In the genomic region with DNA sequence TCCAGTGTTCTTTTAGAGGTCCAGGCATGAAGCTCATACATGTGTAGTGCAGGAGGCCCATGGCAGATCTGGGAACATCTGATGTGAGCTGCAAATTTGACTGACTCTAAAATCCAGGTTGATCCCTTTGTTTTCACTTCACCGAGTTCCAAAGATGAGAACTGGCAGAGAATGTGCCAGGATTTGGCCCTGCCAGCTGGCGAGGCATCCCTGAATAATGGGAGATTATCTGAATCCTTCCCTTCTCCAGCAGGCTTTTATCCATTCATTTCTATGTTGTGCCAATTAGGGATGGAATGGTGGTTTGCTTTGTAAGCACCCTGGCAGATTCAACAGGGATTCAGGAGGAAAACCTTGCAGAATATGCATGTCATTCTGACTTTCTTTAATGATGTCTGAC, we compare ENCODE assay signal across 16 mouse cellular contexts.
DNase-seq lines count a peak whose midpoint lies in the region; ATAC-seq and TF ChIP-seq lines count a peak whose summit lies in the region.
"Had no signal": no experiment of that assay in that cellular context is flagged by ENCODE, and none has a peak within 500 bp of the region (broad histone marks: within the 10 kb centered on the region; RNA-seq: fewer than 3 reads in every experiment).

No protein-coding gene starts in this region.

- no peak overlapping the region for H3K27ac ChIP-seq in cerebellum, adult 2 months (ENCODE audit: insufficient read depth, low read length)
- no peak overlapping the region for H3K27ac ChIP-seq in kidney, embryonic 15.5 days
- H3K27ac ChIP-seq: heart, embryonic 15.5 days; intestine, embryonic 15.5 days; left cerebral cortex, adult 2 months; liver, embryonic 12.5 days had no signal

- no peaks in the 10 kb centered on the region; the same call in 1 of the 2 replicates for H3K27me3 ChIP-seq in cerebellum, adult 2 months (ENCODE audit: control insufficient read depth, insufficient read depth, low read length)
- no peaks in the 10 kb centered on the region for H3K27me3 ChIP-seq in kidney, embryonic 15.5 days
- H3K27me3 ChIP-seq: heart, embryonic 15.5 days; intestine, embryonic 15.5 days; liver, embryonic 12.5 days had no signal

- H3K4me3 ChIP-seq in cerebellum, adult 2 months (replicated peaks; ENCODE audit: insufficient read depth, low read depth, low read length) = no peak overlapping the region
- no peak overlapping the region for H3K4me3 ChIP-seq in kidney, embryonic 15.5 days (replicated peaks)
- H3K4me3 ChIP-seq: heart, embryonic 15.5 days; intestine, embryonic 15.5 days; left cerebral cortex, adult 2 months; liver, embryonic 12.5 days had no signal

- TF ChIP-seq POLR2A in cerebellum, adult 2 months (IDR thresholded peaks at IDR 0.05; ENCODE audit: borderline replicate concordance, insufficient read depth, low read length) = no peak

- no peak overlapping the region for H3K4me2 ChIP-seq in kidney, embryonic 15.5 days
- H3K4me2 ChIP-seq: heart, embryonic 15.5 days; intestine, embryonic 15.5 days; liver, embryonic 12.5 days had no signal

- ATAC-seq in kidney, embryonic 15.5 days (replicated peaks; ENCODE audit: low FRiP score) = no peak
- ATAC-seq: activated CD4-positive, CD25-positive, alpha-beta regulatory T cell, adult 4 months; intestine, embryonic 15.5 days; liver, embryonic 12.5 days had no signal

- intact Hi-C loops in left cerebral cortex, postnatal 14 days (cut with DNase I) = no loop called here

- no peak for TF ChIP-seq CTCF in cerebellum, adult 2 months (IDR thresholded peaks at IDR 0.05; ENCODE audit: borderline replicate concordance, insufficient read depth, low read depth, low read length)

- 1% methylated on average over 2 of the region's 2 CpGs for WGBS in cerebellum, adult 2 months
- WGBS in kidney, embryonic 15.5 days = 78% methylated on average over 2 of the region's 2 CpGs

- no peaks in the 10 kb centered on the region for H3K9me3 ChIP-seq in kidney, embryonic 15.5 days (replicated peaks)
- H3K9me3 ChIP-seq: heart, embryonic 15.5 days; intestine, embryonic 15.5 days; liver, embryonic 12.5 days had no signal

- H3K4me1 ChIP-seq in cerebellum, adult 2 months (ENCODE audit: control insufficient read depth, insufficient read depth, low read length) = no peaks in the 10 kb centered on the region
- H3K4me1 ChIP-seq in kidney, embryonic 15.5 days = no peaks in the 10 kb centered on the region
- H3K4me1 ChIP-seq: heart, embryonic 15.5 days; intestine, embryonic 15.5 days; liver, embryonic 12.5 days had no signal

- peak; percentile 7 to 30 for DNase-seq in cerebellum, adult 2 months
- DNase-seq in cerebellum, adult 11 months = no peak
- DNase-seq in left cerebral cortex, postnatal 14 days (ENCODE audit: low spot score in 2 of 2) = peak; percentile 3 to 4
- DNase-seq in left cerebral cortex, adult 11 months (ENCODE audit: low spot score) = no peak
- DNase-seq in layer of hippocampus, adult 9-10 months (ENCODE audit: low spot score) = peak; percentile 18
- peak; percentile 29 for DNase-seq in retina, adult 2 months (ENCODE audit: low read depth, low spot score)
- no peak for DNase-seq in spleen, postnatal 36 days (ENCODE audit: low spot score in 2 of 2)
- DNase-seq: gastrocnemius, postnatal 36 days; lung, postnatal 36 days; spleen, adult 18-20 months had no signal

- H3K9ac ChIP-seq in kidney, embryonic 15.5 days = no peak overlapping the region
- H3K9ac ChIP-seq: heart, embryonic 15.5 days; intestine, embryonic 15.5 days; liver, embryonic 12.5 days had no signal

- no peaks in the 10 kb centered on the region for H3K36me3 ChIP-seq in kidney, embryonic 15.5 days
- H3K36me3 ChIP-seq: heart, embryonic 15.5 days; intestine, embryonic 15.5 days; liver, embryonic 12.5 days had no signal

Comparison
In these comparisons a context has a peak if more than half of its experiments do, and no peak if none do; other contexts are left out.
1. DNase-seq: peak in cerebellum, adult 2 months (2 of 2), left cerebral cortex, postnatal 14 days (2 of 2), layer of hippocampus, adult 9-10 months (single experiment) and retina, adult 2 months (single experiment); none in cerebellum, adult 11 months (single experiment), left cerebral cortex, adult 11 months (single experiment) and spleen, postnatal 36 days (0 of 2).